Mouse (Mus musculus): ENCODE measurements around the gene St8sia4. TPM values are rescaled to one million over a fixed set of nuclear protein-coding genes. Genes with fewer than 3 reads are reported as not detected.

The St8sia4 gene
- polyA plus RNA-seq (2014; fragmentation: Nextera tagmentation; extraction: Ambion mirVana) = 8.7 and 8.9 TPM in 2 replicates

DNA sequence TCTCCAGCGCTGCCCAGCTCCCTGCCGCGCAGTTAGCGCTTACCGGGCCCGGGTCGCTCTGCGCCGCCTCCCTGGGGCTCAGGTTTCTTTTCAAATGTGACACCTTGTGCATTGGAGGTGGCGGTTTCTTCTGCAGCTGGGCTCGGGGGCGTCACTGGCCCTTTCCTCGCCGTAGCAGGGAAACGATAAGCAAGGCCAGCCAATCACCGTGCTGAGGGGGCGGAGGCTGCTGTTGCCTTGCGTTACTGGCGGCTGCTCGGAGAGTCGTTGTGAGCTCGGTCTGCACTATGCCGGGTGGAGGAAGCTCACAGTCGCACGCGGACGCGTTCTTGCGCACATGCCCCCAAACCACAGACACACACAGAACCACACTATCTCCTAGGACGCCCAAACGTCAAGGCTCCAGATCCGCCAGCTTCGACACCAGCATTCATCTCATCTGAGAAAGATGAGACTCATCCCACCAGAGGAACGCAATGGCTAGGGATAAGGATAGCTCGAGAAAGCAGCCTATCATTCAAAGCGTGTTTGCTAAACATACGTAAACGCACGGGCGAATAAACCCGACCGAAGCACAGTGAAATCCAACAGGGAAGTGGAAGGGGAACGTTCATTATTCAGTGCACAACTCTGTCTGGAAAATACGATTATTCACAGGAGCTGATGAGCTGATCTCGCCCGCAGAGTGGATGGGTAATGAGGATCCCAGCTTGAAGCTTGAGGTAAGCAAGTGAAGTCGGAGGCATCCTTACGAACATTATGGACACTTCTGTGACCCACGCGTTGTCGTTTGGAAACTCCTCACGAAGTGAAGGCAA lies at the start of gene St8sia4:
Gene St8sia4, minus strand, starts transcription at position 137 of the 818 bp plus-strand sequence.
- Histone ChIP-seq H3K9me3 (ENCODE audit: control insufficient read depth, low read length) (no peaks in the 10 kb centered on the region), H3K4me1 (ENCODE audit: control insufficient read depth, insufficient read depth, low read length) (peaks cover 9% of the 10 kb centered on the region; the same call in 1 of the 2 replicates), H3K9ac (ENCODE audit: low read depth, low read length) (peak within 1 kb of the TSS; percentile 62), H3K36me3 (ENCODE audit: control insufficient read depth, insufficient read depth, low read length) (no peaks in the 10 kb centered on the region), H3K27ac (replicated peaks; ENCODE audit: low read depth, low read length) (peak within 1 kb of the TSS; percentile 8; the same call in 1 of the 2 replicates), H3K27me3 (replicated peaks; ENCODE audit: control insufficient read depth, insufficient read depth, low read length) (peaks cover 4% of the 10 kb centered on the region; the same call in 1 of the 2 replicates), H3K4me3 (ENCODE audit: low read depth, low read length) (peak within 1 kb of the TSS; percentile 57), H3K4me2 (ENCODE audit: low read depth, low read length) (peak within 1 kb of the TSS; percentile 76)
- peak; percentile 95 for DNase-seq (ENCODE audit: low spot score)
- WGBS = under 1% methylated on average over 45 of the region's 52 CpGs
- ATAC-seq (ENCODE audit: low read depth) = peak; percentile 99

DNA sequence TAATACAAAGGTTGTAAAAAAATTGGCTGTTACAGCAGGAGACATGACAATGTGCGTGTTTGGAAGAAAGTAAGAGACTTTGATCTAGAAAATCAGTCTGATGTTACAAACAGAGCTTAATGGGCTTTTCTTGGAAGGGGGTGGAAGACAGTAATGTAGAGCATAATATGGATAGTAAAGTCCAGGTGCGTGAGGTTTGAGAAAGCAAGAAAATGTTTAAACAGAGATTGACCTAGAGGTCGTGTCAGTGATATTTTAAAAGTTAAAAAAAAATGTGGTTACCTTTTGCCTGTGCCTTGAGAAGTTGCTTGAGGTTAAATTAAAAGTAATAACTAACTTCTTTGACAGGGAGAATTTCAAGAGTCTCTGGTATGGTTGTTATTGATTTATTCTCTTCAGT lies 41.8 kb upstream of the St8sia4 start:
- ATAC-seq (ENCODE audit: low read depth) = no peak
- Histone ChIP-seq H3K27me3 (replicated peaks; ENCODE audit: control insufficient read depth, insufficient read depth, low read length) (no peaks in the 10 kb centered on the region), H3K4me2 (ENCODE audit: low read depth, low read length) (no peak overlapping the region), H3K27ac (replicated peaks; ENCODE audit: low read depth, low read length) (no peak overlapping the region), H3K36me3 (ENCODE audit: control insufficient read depth, insufficient read depth, low read length) (no peaks in the 10 kb centered on the region), H3K4me1 (ENCODE audit: control insufficient read depth, insufficient read depth, low read length) (no peaks in the 10 kb centered on the region), H3K9me3 (ENCODE audit: control insufficient read depth, low read length) (no peaks in the 10 kb centered on the region), H3K9ac (ENCODE audit: low read depth, low read length) (no peak overlapping the region), H3K4me3 (ENCODE audit: low read depth, low read length) (no peak overlapping the region)
- WGBS = 67% methylated on average over 3 of the region's 3 CpGs
- DNase-seq (ENCODE audit: low spot score) = no peak

DNA sequence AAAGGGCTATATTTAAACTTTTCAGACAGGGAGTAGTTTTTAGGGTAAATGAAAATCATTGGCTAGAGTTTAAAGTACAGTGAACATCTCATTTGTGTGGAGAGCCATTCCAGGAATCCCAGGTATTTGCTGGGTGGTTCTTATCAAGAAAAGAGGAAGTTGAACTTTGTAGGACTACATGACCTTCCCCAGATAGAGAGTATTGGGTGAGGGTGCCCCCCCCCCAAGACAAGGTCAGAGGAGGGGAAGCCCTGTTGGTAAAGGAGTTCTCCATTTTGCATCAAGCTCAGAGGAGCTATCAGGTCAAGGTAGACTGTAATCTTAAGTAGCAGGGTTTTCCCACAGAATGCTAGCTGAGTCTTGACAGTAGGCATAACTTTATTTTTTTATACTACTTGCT lies 32.5 kb upstream of the St8sia4 start:
- no peak overlapping the region for H3K9ac ChIP-seq (ENCODE audit: low read depth, low read length)
- DNase-seq (ENCODE audit: low spot score) = no peak
- no peaks in the 10 kb centered on the region for H3K27me3 ChIP-seq (replicated peaks; ENCODE audit: control insufficient read depth, insufficient read depth, low read length)
- H3K36me3 ChIP-seq (ENCODE audit: control insufficient read depth, insufficient read depth, low read length) = no peaks in the 10 kb centered on the region
- no peak overlapping the region for H3K27ac ChIP-seq (replicated peaks; ENCODE audit: low read depth, low read length)
- no peak for ATAC-seq (ENCODE audit: low read depth)
- no peaks in the 10 kb centered on the region for H3K9me3 ChIP-seq (ENCODE audit: control insufficient read depth, low read length)
- H3K4me1 ChIP-seq (ENCODE audit: control insufficient read depth, insufficient read depth, low read length) = no peaks in the 10 kb centered on the region
- H3K4me2 ChIP-seq (ENCODE audit: low read depth, low read length) = no peak overlapping the region
- no peak overlapping the region for H3K4me3 ChIP-seq (ENCODE audit: low read depth, low read length)

DNA sequence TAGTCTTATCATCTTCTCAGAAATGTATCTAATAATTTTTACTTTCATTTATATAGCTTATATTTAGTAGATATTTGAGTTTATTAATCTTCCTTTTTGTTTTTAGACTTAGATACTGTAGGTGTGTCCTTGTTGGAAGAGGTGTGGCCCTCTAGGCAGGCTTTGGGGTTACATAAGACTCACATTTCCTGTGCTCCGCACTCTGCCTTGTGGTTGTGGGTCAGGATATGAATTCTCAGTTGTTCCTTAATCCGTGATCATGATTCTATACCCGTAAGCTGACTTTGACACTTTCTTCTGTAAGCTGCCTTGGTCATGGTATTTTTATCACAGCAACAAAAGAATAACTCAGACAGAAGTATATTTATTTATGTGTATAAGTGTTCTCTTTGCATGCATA lies 6.7 kb upstream of the St8sia4 start:
- Histone ChIP-seq H3K4me3 (ENCODE audit: low read depth, low read length) (no peak overlapping the region), H3K9ac (ENCODE audit: low read depth, low read length) (no peak overlapping the region), H3K27ac (replicated peaks; ENCODE audit: low read depth, low read length) (no peak overlapping the region), H3K36me3 (ENCODE audit: control insufficient read depth, insufficient read depth, low read length) (no peaks in the 10 kb centered on the region), H3K4me2 (ENCODE audit: low read depth, low read length) (no peak overlapping the region), H3K9me3 (ENCODE audit: control insufficient read depth, low read length) (no peaks in the 10 kb centered on the region), H3K4me1 (ENCODE audit: control insufficient read depth, insufficient read depth, low read length) (no peaks in the 10 kb centered on the region), H3K27me3 (replicated peaks; ENCODE audit: control insufficient read depth, insufficient read depth, low read length) (no peaks in the 10 kb centered on the region)
- ATAC-seq (ENCODE audit: low read depth) (no peak), DNase-seq (ENCODE audit: low spot score) (no peak)
- 74% methylated on average over 3 of the region's 3 CpGs for WGBS

DNA sequence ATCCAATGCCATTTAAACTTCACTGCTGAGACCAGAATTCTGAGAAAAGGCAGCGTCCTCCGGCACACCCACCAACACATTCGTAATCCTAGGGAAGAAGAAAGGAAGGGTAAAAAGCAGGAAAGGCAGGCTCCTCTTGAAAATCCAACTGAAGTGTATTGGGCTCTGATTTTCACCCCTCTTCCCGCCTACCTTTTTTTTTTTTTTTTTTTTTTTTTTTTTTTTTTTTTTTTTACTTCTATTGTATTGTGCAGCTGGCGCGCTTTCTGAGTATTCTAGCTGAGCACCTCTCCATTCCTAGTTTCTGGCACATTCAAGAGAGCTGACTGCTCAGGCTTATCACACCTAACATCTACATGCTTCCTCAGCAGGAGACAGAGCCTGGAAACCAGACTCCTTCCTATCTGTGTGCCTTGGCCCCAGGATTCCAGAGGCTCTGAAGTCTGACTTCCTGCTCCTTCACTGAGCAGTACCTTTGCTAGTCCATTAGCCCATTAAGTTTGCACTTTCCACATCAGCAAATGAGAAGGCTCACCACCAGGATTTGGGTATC lies 958 bp upstream of the St8sia4 start:
- Histone ChIP-seq H3K27me3 (replicated peaks; ENCODE audit: control insufficient read depth, insufficient read depth, low read length) (peaks cover 4% of the 10 kb centered on the region; the same call in 1 of the 2 replicates), H3K27ac (replicated peaks; ENCODE audit: low read depth, low read length) (no peak overlapping the region; the same call in 1 of the 2 replicates), H3K36me3 (ENCODE audit: control insufficient read depth, insufficient read depth, low read length) (no peaks in the 10 kb centered on the region), H3K4me1 (ENCODE audit: control insufficient read depth, insufficient read depth, low read length) (peaks cover 9% of the 10 kb centered on the region; the same call in 1 of the 2 replicates), H3K4me3 (ENCODE audit: low read depth, low read length) (peak overlapping the region; percentile 57), H3K4me2 (ENCODE audit: low read depth, low read length) (peak overlapping the region; percentile 76), H3K9me3 (ENCODE audit: control insufficient read depth, low read length) (no peaks in the 10 kb centered on the region), H3K9ac (ENCODE audit: low read depth, low read length) (peak overlapping the region; percentile 40)
- ATAC-seq (ENCODE audit: low read depth) = no peak
- WGBS = 8% methylated on average over 6 of the region's 6 CpGs
- peak; percentile 27 for DNase-seq (ENCODE audit: low spot score)

DNA sequence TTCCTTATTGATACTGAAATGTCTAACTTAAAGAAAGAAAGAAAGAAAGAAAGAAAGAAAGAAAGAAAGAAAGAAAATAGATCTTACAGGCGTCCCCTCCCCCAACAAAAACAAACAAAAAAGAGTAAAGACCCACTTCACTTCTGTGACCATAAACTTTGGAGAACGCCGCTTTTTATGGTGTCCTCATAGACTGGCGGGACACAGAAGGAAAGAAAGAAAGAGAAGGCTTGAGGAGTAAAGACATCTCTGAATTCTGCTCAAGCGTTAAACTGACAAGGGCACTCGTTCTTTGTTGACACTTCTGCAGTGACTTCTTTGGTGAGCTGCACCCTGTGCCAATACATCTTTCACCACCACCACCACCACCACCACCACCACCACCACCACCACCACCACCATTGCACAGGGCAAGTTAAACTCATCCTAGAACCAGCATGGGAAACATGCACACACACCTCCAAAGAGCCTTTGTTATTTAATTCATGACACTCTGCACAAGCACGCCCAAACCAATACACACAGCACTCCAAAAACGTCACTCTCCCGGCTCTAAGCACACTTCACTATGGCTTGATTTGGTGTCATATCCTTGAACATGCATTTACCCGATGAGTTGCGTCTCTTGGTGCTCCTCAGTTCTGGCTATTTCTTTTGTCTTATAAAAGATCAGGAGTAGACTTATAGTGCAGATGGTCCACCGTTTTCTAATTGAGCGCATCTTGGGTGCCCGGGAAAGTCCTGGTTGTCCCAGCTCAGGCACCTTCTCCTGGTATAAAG lies 640 bp downstream of the St8sia4 start:
- DNase-seq (ENCODE audit: low spot score) (peak; percentile 5), ATAC-seq (ENCODE audit: low read depth) (no peak)
- WGBS = 1% methylated on average over 14 of the region's 14 CpGs
- no peaks in the 10 kb centered on the region for H3K9me3 ChIP-seq (ENCODE audit: control insufficient read depth, low read length)
- H3K9ac ChIP-seq (ENCODE audit: low read depth, low read length) = peak overlapping the region; percentile 62
- 0 out of 2 replicates have a peak overlapping the region, but pooled peaks have one; percentile 8 for H3K27ac ChIP-seq (replicated peaks; ENCODE audit: low read depth, low read length)
- no peaks in the 10 kb centered on the region for H3K36me3 ChIP-seq (ENCODE audit: control insufficient read depth, insufficient read depth, low read length)
- H3K27me3 ChIP-seq (replicated peaks; ENCODE audit: control insufficient read depth, insufficient read depth, low read length) = peaks cover 4% of the 10 kb centered on the region; the same call in 1 of the 2 replicates
- peaks cover 9% of the 10 kb centered on the region; the same call in 1 of the 2 replicates for H3K4me1 ChIP-seq (ENCODE audit: control insufficient read depth, insufficient read depth, low read length)
- peak overlapping the region; percentile 76 for H3K4me2 ChIP-seq (ENCODE audit: low read depth, low read length)
- H3K4me3 ChIP-seq (ENCODE audit: low read depth, low read length) = peak overlapping the region; percentile 57

DNA sequence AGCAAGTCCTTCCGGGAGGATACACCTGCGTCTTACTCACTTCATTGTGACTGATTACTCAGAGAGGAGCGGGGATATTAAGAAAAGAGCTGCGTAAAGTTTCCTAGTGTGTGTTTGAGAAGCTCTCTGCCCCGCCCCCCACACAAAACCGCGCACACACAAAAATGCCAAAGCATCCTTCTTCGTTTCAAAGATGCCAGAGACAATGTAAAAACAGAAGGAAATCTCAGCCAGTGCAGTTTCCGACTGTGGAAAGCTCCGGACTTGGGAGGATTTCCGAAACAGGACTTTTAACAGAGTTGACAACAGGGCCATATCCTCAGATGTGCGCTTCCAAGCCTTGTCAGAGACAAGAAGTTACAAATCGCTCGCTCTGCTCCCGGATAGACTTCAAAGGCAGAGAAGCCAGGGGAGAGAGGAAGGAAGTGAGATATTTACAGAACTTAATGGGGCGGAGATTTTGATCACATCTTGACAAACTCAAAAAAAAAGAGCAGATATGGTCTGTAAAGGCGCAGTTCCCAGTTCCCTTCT lies 1.4 kb downstream of the St8sia4 start:
- 2% methylated on average over 17 of the region's 17 CpGs for WGBS
- no peak overlapping the region for H3K27ac ChIP-seq (replicated peaks; ENCODE audit: low read depth, low read length)
- H3K9ac ChIP-seq (ENCODE audit: low read depth, low read length) = peak overlapping the region; percentile 62; the same call in 1 of the 2 replicates
- no peaks in the 10 kb centered on the region for H3K36me3 ChIP-seq (ENCODE audit: control insufficient read depth, insufficient read depth, low read length)
- H3K9me3 ChIP-seq (ENCODE audit: control insufficient read depth, low read length) = no peaks in the 10 kb centered on the region
- H3K4me2 ChIP-seq (ENCODE audit: low read depth, low read length) = peak overlapping the region; percentile 76
- peaks cover 9% of the 10 kb centered on the region; the same call in 1 of the 2 replicates for H3K4me1 ChIP-seq (ENCODE audit: control insufficient read depth, insufficient read depth, low read length)
- DNase-seq (ENCODE audit: low spot score) = peak; percentile 65
- peaks cover 4% of the 10 kb centered on the region; the same call in 1 of the 2 replicates for H3K27me3 ChIP-seq (replicated peaks; ENCODE audit: control insufficient read depth, insufficient read depth, low read length)
- H3K4me3 ChIP-seq (ENCODE audit: low read depth, low read length) = peak overlapping the region; percentile 57
- no peak for ATAC-seq (ENCODE audit: low read depth)

Measured in embryonic facial prominence, embryonic 14.5 days (tissue).